In genomic region chr7:83889946-83890345, GRCm38 (mm10) we compare ENCODE assay signal across 7 mouse cellular contexts. TPM values are rescaled to one million over a fixed set of nuclear protein-coding genes. Genes with fewer than 3 reads are reported as not detected.
A peak's percentile ranks its signal among the peaks of the same experiment; 100 is the strongest.
DNase-seq lines count a peak whose midpoint lies in the region; ATAC-seq and TF ChIP-seq lines count a peak whose summit lies in the region.
"Not testable (repeated sequence)": the region's sequence is repeated elsewhere in the genome, so short reads cannot be mapped to it uniquely, and the experiment has no call there.

No protein-coding gene starts in this region.

- not testable (repeated sequence) for ATAC-seq in liver, embryonic 13.5 days (ENCODE audit: low read depth)

- not testable (repeated sequence) for TF ChIP-seq EP300 in CH12.LX (IDR thresholded peaks at IDR 0.05; ENCODE audit: low read length); MEL (IDR thresholded peaks at IDR 0.05; ENCODE audit: low read depth in 1 of 2, low read length in 2 of 2); heart, adult 2 months (IDR thresholded peaks at IDR 0.05; ENCODE audit: insufficient read depth, low read depth, low read length)

- dilution Hi-C loops in CH12.LX (cut with MboI; ENCODE audit: extremely low pct_ligation_motif_present, extremely low pct_unique_long_range_greater_than_20kb, low sequenced_read_pairs): not testable (repeated sequence)

- not testable (repeated sequence) for H3K27me3 ChIP-seq in CH12.LX (replicated peaks); MEL (ENCODE audit: control insufficient read depth in 1 of 2, insufficient read depth in 2 of 2, low read length in 2 of 2); heart, adult 2 months (ENCODE audit: control insufficient read depth, insufficient read depth, low read length); liver, embryonic 13.5 days; myocyte (ENCODE audit: control insufficient read depth, insufficient read depth, insufficient read length)

- H3K79me2 ChIP-seq in CH12.LX (replicated peaks; ENCODE audit: control insufficient read depth, extremely low read depth, insufficient read depth, poor library complexity, severe bottlenecking) (peaks cover 18% of the 10 kb centered on the region), MEL (ENCODE audit: control insufficient read depth, insufficient read depth, low read length, poor library complexity) (peaks cover 23% of the 10 kb centered on the region), myocyte (ENCODE audit: control insufficient read depth, insufficient read depth) (peaks cover 26% of the 10 kb centered on the region)
- not testable (repeated sequence) for H3K79me2 ChIP-seq in heart, adult 2 months (replicated peaks; ENCODE audit: control insufficient read depth, insufficient read depth, low read length)

- H3K4me3 ChIP-seq in CH12.LX (replicated peaks in 1 of 3; ENCODE audit: low read depth in 2 of 3, low read length in 2 of 3, poor library complexity in 1 of 3); MEL (ENCODE audit: control insufficient read depth in 1 of 2, insufficient read depth in 1 of 2, low read depth in 2 of 2, low read length in 2 of 2); brown adipose tissue, adult 24 weeks (ENCODE audit: insufficient read depth, low read depth, low read length); gastrocnemius, adult 2 months; heart, adult 2 months; liver, embryonic 13.5 days (replicated peaks); myocyte: not testable (repeated sequence)

- not testable (repeated sequence) for TF ChIP-seq RAD21 in CH12.LX (IDR thresholded peaks at IDR 0.05; ENCODE audit: low read depth, low read length); MEL (IDR thresholded peaks at IDR 0.05; ENCODE audit: low read depth, low read length)

- H3K4me1 ChIP-seq in CH12.LX (ENCODE audit: control insufficient read depth in 1 of 2, insufficient read depth in 2 of 2) (peaks cover 0 to 43% of the 10 kb centered on the region in 2 experiments; a peak in 3 of 4 replicates), MEL (ENCODE audit: control insufficient read depth in 1 of 2, insufficient read depth in 2 of 2, low read length in 2 of 2) (peaks cover 18 to 23% of the 10 kb centered on the region in 2 experiments)
- H3K4me1 ChIP-seq in brown adipose tissue, adult 24 weeks (ENCODE audit: control insufficient read depth, insufficient read depth, insufficient read length, low read length); heart, adult 2 months (ENCODE audit: control insufficient read depth, insufficient read depth, low read length): not testable (repeated sequence)
- H3K4me1 ChIP-seq in liver, embryonic 13.5 days (replicated peaks): peaks cover 74% of the 10 kb centered on the region

- H3K36me3 ChIP-seq in CH12.LX (replicated peaks in 1 of 2; ENCODE audit: control insufficient read depth in 1 of 2, insufficient read depth in 1 of 2, low read length in 1 of 2); heart, adult 2 months (ENCODE audit: control insufficient read depth, insufficient read depth, low read length); liver, embryonic 13.5 days; myocyte (ENCODE audit: control insufficient read depth, insufficient read depth): not testable (repeated sequence)
- peaks cover 0 to 29% of the 10 kb centered on the region in 2 experiments; a peak in 3 of 4 replicates for H3K36me3 ChIP-seq in MEL (ENCODE audit: control insufficient read depth in 1 of 2, insufficient read depth in 2 of 2, low read length in 2 of 2)

- not testable (repeated sequence) for H3ac ChIP-seq in myocyte (ENCODE audit: control insufficient read depth, insufficient read length)

- not testable (repeated sequence) for DNase-seq in CH12.LX (ENCODE audit: extremely low read depth); MEL (ENCODE audit: low read depth, low spot score); gastrocnemius, adult 2 months; heart, adult 2 months; liver, embryonic 13.5 days

- in situ Hi-C loops in CH12.LX (cut with MboI; ENCODE audit: low pct_ligation_motif_present, low pct_unique_long_range_greater_than_20kb, low sequenced_read_pairs): loop anchor here (25.0 kb wide), 1 partner anchor 228 kb away; no protein-coding TSS in a partner anchor

- not testable (repeated sequence) for H3K9ac ChIP-seq in CH12.LX (ENCODE audit: insufficient read depth, low read depth); MEL (ENCODE audit: control insufficient read depth, low read depth, low read length, poor library complexity, severe bottlenecking); heart, adult 2 months (ENCODE audit: low read depth, low read length); liver, embryonic 13.5 days

- WGBS in heart, adult 2 months: 87% methylated on average over 5 of the region's 5 CpGs
- WGBS in liver, embryonic 13.5 days (ENCODE audit: insufficient replicate concordance): 89% methylated on average over 5 of the region's 5 CpGs

- intact Hi-C loops in gastrocnemius, adult 2 months (cut with DNase I): loop anchor here (2.0 to 10.0 kb wide), 5 partner anchors 83 to 797 kb away; partner anchors contain the start of genes Abhd17c and Zfand6
- intact Hi-C loops in heart, adult 2 months (cut with DNase I): loop anchor here (5.0 kb wide), 3 partner anchors 262 to 1023 kb away; partner anchors contain the start of genes Abhd17c and Mex3b

- not testable (repeated sequence) for TF ChIP-seq POLR2A in CH12.LX (IDR thresholded peaks at IDR 0.05; ENCODE audit: low read depth, low read length); MEL (IDR thresholded peaks at IDR 0.05; ENCODE audit: control insufficient read depth in 1 of 2, insufficient read depth in 1 of 2, low read depth in 1 of 2, low read length in 2 of 2, poor library complexity in 1 of 2); heart, adult 2 months (IDR thresholded peaks at IDR 0.05; ENCODE audit: insufficient read depth, low read depth, low read length); myocyte (IDR thresholded peaks at IDR 0.05; ENCODE audit: insufficient read length, low read depth)

- not testable (repeated sequence) for H3K27ac ChIP-seq in CH12.LX (ENCODE audit: insufficient read depth, low read depth); MEL (ENCODE audit: control insufficient read depth, low read depth, low read length)
- peak overlapping the region; percentile 78 for H3K27ac ChIP-seq in brown adipose tissue, adult 24 weeks (replicated peaks; ENCODE audit: low read depth, low read length)
- H3K27ac ChIP-seq in gastrocnemius, adult 2 months: peak overlapping the region; percentile 79
- H3K27ac ChIP-seq in heart, adult 2 months: peak overlapping the region; percentile 53
- H3K27ac ChIP-seq in liver, embryonic 13.5 days: peak overlapping the region; percentile 49

- not testable (repeated sequence) for H3K4me2 ChIP-seq in CH12.LX (ENCODE audit: insufficient read depth, low read depth, poor library complexity, severe bottlenecking); liver, embryonic 13.5 days
- H3K4me2 ChIP-seq in myocyte (ENCODE audit: low read depth): peak overlapping the region; percentile 28

- TF ChIP-seq CTCF in CH12.LX (conservative IDR thresholded peaks at IDR 0.05 in 1 of 2, IDR thresholded peaks at IDR 0.05 in 1 of 2; ENCODE audit: low read depth in 2 of 2, low read length in 2 of 2); MEL (IDR thresholded peaks at IDR 0.05 in 2 of 3, conservative IDR thresholded peaks at IDR 0.05 in 1 of 3; ENCODE audit: control insufficient read depth in 1 of 3, insufficient read depth in 1 of 3, low read depth in 2 of 3, low read length in 3 of 3, poor library complexity in 1 of 3, severe bottlenecking in 1 of 3); gastrocnemius, adult 2 months (IDR thresholded peaks at IDR 0.05); heart, adult 2 months (IDR thresholded peaks at IDR 0.05): not testable (repeated sequence)

- not testable (repeated sequence) for H3K9me3 ChIP-seq in CH12.LX (replicated peaks; ENCODE audit: low read length); MEL (replicated peaks; ENCODE audit: insufficient read depth, low read length); liver, embryonic 13.5 days (replicated peaks)

RNA-seq across cellular contexts. Expression of gene Mesd, which starts 5.7 kb away (rescaled TPM):
- total RNA-seq in CH12.LX (2012; rRNA removed): 40.6 and 43.2 TPM in 2 replicates
- 33.4 and 59.1 TPM in 2 replicates for total RNA-seq in CH12.LX (2014; rRNA removed)
- polyA plus RNA-seq in CH12.LX (2012; ENCODE audit: insufficient read length, low read depth): 67.6 and 82.6 TPM in 2 replicates
- 75.8 and 83.3 TPM in 2 replicates for total RNA-seq in MEL (2012; rRNA removed)
- 100 to 1,000 TPM in 1 of 2 experiments, 10 to 100 TPM in 1; 64.5 to 135 TPM for polyA plus RNA-seq in MEL (2012; ENCODE audit: insufficient read depth in 1 of 2, insufficient read length in 2 of 2, low read depth in 1 of 2, low replicate concordance in 2 of 2, missing spikeins in 1 of 2)
- 19.9 and 33.7 TPM in 2 replicates for polyA plus RNA-seq in brown adipose tissue, adult 24 weeks (2012; ENCODE audit: insufficient read depth, insufficient read length, missing spikeins)
- total RNA-seq in gastrocnemius, adult 2 months (2021): 10 to 100 TPM; 22.2 to 33.3 TPM
- total RNA-seq in heart, adult 2 months (2021): 10 to 100 TPM; 51.5 to 52.0 TPM
- polyA plus RNA-seq in heart, adult 2 months (2012; rRNA removed): 11.4 and 19.4 TPM in 2 replicates
- 59.6 and 68.8 TPM in 2 replicates for polyA plus RNA-seq in liver, embryonic 13.5 days (2015; fragmentation: Nextera tagmentation; extraction: Ambion mirVana)
- polyA plus RNA-seq in myocyte (2012; fragmentation: generic; extraction: Trizol): 81.3 TPM

RNA-seq across cellular contexts. Expression of gene Tlnrd1, which starts 5.8 kb away (rescaled TPM):
- total RNA-seq in CH12.LX (2012; rRNA removed) (10.6 and 10.7 TPM in 2 replicates), CH12.LX (2014; rRNA removed) (4.8 and 5.5 TPM in 2 replicates), MEL (2012; rRNA removed) (7.5 and 8.8 TPM in 2 replicates)
- polyA plus RNA-seq in CH12.LX (2012; ENCODE audit: insufficient read length, low read depth) (13.9 and 15.6 TPM in 2 replicates), MEL (2012; ENCODE audit: insufficient read depth in 1 of 2, insufficient read length in 2 of 2, low read depth in 1 of 2, low replicate concordance in 2 of 2, missing spikeins in 1 of 2) (10 to 100 TPM in 1 of 2 experiments, not detected in 1; 18.0 TPM), myocyte (2012; fragmentation: generic; extraction: Trizol) (25.5 TPM)
- polyA plus RNA-seq in brown adipose tissue, adult 24 weeks (2012; ENCODE audit: insufficient read depth, insufficient read length, missing spikeins): 6.5 and 8.8 TPM in 2 replicates
- 1 to 10 TPM; 1.2 to 3.2 TPM for total RNA-seq in gastrocnemius, adult 2 months (2021)
- total RNA-seq in heart, adult 2 months (2021): 1 to 10 TPM; 6.5 to 8.7 TPM
- 5.9 and 7.2 TPM in 2 replicates for polyA plus RNA-seq in heart, adult 2 months (2012; rRNA removed)
- polyA plus RNA-seq in liver, embryonic 13.5 days (2015; fragmentation: Nextera tagmentation; extraction: Ambion mirVana): 8.9 and 10.0 TPM in 2 replicates
